ENCODE assay signal across 20 mouse cellular contexts in genomic region chr17:29363109-29363508, GRCm38 (mm10).
"Had no signal": no experiment of that assay in that cellular context is flagged by ENCODE, and none has a peak within 500 bp of the region (broad histone marks: within the 10 kb centered on the region; RNA-seq: fewer than 3 reads in every experiment).

No protein-coding gene starts in this region.

- ATAC-seq: intestine, postnatal 0 days; liver, embryonic 12.5 days; midbrain, embryonic 15.5 days had no signal

- H3K9me3 ChIP-seq: kidney, embryonic 15.5 days; limb, embryonic 12.5 days; limb, embryonic 15.5 days; liver, embryonic 12.5 days; lung, embryonic 15.5 days; midbrain, embryonic 12.5 days; midbrain, embryonic 15.5 days; neural tube, embryonic 12.5 days; neural tube, embryonic 15.5 days had no signal

- DNase-seq: kidney, adult 2 months; kidney, postnatal 10 days; kidney, postnatal 36 days; left cerebral cortex, postnatal 4 days; lung, adult 18-20 months; lung, postnatal 14 days; lung, postnatal 4 days; right cerebral cortex, postnatal 4 days; thymus, adult 18-20 months; thymus, postnatal 36 days had no signal

- H3K27me3 ChIP-seq: lung, embryonic 15.5 days; midbrain, embryonic 15.5 days; neural tube, embryonic 15.5 days had no signal

- H3K9ac ChIP-seq: kidney, embryonic 15.5 days; limb, embryonic 12.5 days; limb, embryonic 15.5 days; liver, embryonic 12.5 days; lung, embryonic 15.5 days; midbrain, embryonic 12.5 days; midbrain, embryonic 15.5 days; neural tube, embryonic 12.5 days; neural tube, embryonic 15.5 days had no signal

- H3K4me2 ChIP-seq: kidney, embryonic 15.5 days; limb, embryonic 12.5 days; limb, embryonic 15.5 days; liver, embryonic 12.5 days; lung, embryonic 15.5 days; midbrain, embryonic 12.5 days; midbrain, embryonic 15.5 days; neural tube, embryonic 12.5 days; neural tube, embryonic 15.5 days had no signal

- H3K36me3 ChIP-seq: kidney, embryonic 15.5 days; limb, embryonic 12.5 days; limb, embryonic 15.5 days; liver, embryonic 12.5 days; lung, embryonic 15.5 days; midbrain, embryonic 12.5 days; midbrain, embryonic 15.5 days; neural tube, embryonic 12.5 days; neural tube, embryonic 15.5 days had no signal

- H3K27ac ChIP-seq: kidney, embryonic 15.5 days; limb, embryonic 12.5 days; limb, embryonic 15.5 days; liver, embryonic 12.5 days; lung, embryonic 15.5 days; midbrain, embryonic 12.5 days; midbrain, embryonic 15.5 days; neural tube, embryonic 12.5 days; neural tube, embryonic 15.5 days had no signal

- H3K4me3 ChIP-seq: kidney, embryonic 15.5 days; limb, embryonic 12.5 days; limb, embryonic 15.5 days; liver, embryonic 12.5 days; lung, embryonic 15.5 days; midbrain, embryonic 12.5 days; midbrain, embryonic 15.5 days; neural tube, embryonic 12.5 days; neural tube, embryonic 15.5 days had no signal
